Mouse (Mus musculus) left cerebral cortex, adult 11 months (tissue): ENCODE data around the gene Cela3a.
A peak's percentile ranks its signal among the peaks of the same experiment; 100 is the strongest.
"Not testable (repeated sequence)": the region's sequence is repeated elsewhere in the genome, so short reads cannot be mapped to it uniquely, and the experiment has no call there.

ENCODE experiments used
- DNase-seq: peaks from one replicate; pipeline ENCODE4 v3.0.0; 2022; ENCODE audit warnings: low spot score

The Cela3a gene

DNA sequence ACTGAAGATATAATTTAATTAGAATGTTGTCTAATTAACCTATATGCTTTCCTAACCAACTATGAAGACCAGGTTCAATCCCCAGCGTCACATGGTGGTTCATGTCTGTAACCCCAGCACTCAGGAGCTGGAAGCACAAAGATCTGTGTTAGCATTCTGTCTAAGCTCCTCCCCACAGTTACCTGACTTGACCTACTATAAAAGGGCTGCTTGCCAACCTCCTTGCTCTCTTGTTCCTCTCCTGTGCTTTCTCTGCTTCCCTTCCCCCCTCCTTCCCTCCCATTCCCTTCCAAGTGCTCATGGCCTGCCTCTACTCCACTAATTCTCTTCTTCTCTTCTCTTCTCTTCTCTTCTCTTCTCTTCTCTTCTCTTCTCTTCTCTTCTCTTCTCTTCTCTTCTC lies 5.3 kb upstream of the Cela3a start:
- no peak for DNase-seq

DNA sequence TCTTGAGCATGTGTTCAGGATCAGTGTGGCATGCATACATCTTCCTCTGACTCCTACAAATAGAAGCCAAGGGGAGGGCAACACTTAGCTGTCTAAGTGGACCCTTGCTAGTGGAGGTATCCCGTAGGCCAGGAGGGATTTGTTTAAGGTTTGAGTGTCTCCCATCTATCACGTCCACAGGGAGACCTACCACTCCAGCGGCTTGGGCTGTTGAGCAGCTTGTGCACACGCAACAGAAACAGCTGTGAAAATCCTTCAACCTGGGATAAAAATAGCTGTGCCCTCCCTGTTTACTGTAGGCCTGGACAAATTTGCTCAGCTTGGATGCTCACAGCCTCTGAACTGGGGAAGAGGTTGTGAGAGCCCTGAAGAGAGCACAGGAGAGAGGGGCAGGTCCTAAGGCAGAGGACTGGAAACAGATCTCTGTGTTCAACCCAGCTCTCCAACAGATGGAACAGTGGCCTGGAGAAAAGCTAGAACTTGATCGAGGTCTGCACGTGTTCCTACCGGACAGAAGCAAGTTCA lies 2.7 kb upstream of the Cela3a start:
- not testable (repeated sequence) for DNase-seq

DNA sequence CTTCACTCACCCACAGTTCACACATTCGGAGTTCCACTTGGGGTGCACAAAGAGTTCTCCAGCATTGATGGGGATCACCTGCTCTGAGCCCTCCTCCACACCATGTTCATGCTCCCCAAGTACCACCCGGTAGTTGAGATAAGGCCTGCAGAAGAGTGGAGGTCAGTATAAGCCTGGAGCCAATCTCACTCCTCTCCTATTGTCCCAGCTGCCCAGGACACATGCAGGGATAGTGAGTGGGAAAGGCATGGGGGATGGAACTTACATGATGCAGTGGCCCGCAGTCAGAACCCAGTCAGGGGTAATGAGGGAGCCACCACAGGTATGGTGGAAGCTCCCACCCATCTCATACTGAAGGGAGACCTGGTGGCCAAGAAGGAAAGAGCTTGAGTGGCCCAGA lies 4.0 kb downstream of the Cela3a start:
- DNase-seq, result no peak

DNA sequence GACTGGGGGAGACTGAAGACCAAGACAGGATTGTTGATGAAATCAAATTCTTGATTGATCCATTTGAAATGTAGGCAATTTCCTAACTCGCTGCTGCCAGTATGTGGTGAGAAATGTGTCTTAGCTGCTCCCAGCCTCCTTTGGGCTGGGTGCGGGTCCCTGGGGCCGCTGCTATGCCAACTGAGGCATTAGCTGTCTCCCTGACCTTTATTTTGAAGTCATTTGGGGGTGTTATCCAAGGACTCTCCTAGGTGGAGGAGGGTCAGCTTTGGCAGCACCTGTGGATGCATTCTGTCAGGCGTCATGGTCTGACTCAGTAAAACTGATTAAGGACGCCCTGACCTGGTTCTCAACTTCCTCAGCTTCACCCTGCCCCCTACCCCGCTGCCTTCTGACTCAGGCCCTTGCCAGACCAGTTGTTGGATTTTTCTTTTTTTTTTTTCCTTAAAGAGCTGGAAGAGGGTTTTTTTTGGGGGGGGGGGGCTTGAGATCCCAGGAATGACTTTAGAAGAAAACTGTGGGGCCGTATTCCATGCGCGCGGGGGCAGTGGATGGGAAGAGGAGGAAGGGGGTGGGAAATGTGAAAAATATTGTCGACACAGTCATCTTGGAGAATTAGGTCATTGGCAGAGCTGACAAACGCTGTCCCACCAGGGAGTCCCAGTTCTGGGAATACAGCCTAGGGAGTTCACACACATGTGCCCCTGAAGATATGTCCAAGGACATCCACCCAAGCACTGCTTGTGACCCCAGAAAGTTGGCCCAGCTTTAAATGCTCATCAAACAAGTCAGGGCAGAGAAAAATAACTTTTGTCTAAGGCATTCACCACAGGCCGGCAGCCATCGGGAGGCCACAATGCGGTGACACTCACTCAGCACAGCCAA lies 12.7 kb downstream of the Cela3a start:
- no peak for DNase-seq

DNA sequence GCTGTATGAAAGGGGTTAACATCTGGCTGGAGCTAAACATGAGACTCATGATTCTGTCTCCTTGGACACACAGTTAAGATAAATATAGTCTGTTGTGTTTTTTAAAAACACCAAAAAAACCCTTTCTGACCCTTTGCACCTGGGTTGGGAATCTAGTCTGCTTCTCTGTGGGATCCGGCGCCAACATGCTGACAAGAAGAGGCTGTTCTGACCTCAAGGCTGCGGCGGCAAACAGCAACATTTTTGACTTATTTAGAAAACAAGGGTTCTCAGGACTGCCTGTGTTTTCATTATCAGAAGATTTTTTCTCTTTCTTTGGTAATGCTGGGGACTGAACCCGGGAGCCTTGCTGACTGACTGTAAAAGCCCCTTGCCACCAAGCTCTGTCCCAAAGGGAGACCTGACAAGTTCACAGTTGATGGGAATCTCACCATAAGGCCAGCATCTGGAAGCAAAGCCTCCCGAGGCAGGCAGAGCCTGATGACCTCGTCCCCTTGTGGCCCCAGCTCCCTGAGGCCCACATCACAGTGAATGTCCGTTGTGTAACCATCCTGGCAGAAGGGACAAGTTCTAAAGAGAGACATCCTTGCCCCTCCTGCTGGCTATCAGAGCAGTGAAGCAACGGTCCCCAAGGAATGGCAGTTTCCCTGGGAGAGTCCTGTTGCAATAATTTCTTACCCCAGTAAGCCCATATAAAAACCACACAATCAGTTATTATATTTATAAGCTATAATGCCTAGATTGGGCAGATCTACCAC lies 16.0 kb downstream of the Cela3a start:
- no peak for DNase-seq

DNA sequence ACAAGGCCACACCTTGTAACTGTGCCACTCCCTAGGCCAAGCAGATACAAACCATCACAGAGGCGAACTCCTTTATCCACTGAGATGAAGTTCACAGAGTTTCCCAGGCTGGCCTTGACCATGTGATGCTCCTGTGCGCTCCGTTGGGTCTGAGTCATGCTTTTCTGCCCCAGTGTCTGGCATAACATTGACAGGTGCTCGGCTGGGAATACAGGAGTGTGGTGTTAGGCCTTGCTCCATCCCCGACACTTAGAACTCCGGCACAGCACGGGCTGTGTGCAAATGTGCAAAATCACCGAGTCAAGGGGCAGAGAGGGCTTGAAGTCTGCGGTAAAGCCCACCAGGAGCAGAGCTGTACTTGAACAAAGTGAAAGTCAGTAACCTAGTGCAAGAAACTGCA lies 16.7 kb downstream of the Cela3a start:
- no peak for DNase-seq

DNA sequence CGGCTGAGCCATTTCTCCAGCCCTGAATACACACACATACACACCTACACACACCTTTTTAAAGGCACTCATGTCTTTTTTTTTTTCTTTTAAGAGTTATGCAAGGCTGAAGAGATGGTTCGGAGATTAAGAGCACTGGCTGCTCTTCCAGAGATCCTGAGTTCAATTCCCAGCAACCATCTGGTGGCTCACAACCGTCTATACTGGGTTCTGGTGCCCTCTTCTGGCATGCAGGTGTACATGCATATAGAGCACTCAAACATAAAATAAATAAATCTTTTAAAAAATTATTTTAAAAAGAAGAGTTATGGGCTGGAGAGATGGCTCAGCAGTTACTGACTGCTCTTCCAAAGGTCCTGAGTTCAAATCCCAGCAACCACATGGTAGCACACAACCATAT lies 18.3 kb downstream of the Cela3a start:
- no peak for DNase-seq

DNA sequence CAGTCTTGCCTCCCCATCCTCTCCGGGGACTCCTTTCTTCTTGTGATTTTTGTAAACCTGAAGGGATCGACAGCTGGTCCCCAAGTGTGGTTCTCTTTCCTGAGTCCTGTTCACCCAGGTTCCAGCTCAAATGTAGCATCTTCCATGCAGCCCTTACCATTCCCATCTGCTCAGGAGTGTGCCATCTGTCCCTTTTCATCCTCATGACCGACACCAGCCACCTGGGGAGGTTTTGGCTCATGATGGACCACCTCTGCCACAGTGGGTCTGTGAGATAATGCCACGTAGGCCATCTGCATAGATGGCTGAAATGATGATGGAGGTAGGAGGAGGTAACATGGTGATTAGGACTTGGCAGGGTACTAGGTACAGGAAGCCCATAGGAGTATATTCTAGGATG lies 19.4 kb downstream of the Cela3a start:
- DNase-seq, result no peak

DNA sequence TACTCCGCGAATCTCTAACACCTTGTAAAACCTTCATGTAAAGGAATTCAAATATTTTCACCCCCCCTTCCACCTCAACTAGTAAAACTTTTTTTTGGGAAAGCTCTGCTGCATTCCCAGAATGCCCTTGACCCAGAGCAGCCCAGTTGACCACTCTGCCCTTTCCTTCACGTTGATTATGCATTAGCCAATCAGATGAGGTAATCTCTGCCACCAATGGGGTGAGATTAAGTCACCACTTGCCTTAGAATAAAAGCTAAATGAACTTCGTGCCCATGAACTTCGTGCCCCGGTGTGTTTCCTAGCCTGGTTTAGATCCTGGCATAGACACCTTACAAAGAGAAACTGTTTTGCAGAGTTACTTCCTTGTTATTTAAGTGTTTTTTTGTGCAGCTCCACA lies 20.6 kb downstream of the Cela3a start:
- DNase-seq, result no peak

DNA sequence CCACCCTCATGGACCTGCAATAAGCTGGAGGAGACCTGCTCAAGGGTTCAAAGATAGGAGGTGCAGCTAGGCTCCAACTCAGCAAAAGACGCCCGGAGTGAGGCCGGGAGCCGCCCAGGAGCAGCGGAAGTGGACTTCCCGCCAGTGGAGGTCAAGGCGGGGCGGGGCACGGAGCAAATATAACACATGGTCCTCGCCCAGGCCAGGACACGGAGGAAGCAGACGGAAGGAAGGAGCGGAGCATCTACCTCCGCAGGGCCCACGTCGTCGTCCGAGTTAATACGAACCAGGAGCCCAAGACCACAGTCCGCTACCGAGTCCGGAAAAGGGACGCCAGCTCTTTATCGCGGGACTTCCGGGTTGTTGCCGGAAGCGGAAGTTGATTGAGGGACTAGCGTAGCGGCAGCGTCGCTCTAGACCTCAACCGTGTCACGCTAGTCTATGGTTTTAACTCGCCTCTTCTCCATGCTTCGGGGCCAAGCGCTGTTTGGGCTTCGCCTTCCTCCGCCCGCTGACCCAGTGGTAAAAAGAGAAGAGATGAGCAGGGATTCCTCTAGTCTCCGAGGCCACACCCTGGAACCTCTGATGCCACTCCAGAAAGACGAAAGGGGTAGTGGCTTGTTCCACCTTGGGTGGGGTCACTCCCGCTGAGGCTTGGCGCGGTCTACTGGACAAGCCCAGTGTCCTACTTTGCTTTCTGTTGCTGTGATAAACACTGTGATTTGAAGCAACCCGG lies 21.4 kb downstream of the Cela3a start:
- DNase-seq, result peak; percentile 73

DNA sequence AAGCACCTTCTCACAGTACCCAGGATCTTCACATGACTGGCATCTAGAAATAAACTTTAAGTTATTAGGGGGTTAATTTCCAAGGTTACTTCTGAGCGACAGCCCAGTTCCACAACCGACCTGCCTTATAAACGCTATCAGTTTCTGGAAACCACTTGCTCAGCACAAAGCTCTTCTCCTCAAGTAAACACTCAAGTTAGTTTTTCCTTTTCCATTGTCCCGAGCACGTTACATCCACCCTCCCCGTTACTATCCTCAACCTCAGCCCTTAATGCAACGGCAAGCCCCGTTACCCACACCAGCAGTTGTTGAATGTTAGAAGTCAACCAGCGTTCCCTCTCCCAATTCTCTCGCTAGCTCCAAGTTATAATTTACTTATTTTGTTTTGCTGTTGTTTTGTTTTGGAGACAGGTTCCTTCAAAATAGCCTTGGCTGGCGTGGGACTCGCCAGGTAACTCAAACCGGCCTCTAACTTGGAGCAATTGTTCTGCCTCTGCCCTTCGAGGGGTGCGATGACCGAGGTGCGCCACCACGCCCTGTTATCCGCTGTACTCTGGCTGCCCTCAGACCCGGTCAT lies 22.0 kb downstream of the Cela3a start:
- no peak for DNase-seq

DNA sequence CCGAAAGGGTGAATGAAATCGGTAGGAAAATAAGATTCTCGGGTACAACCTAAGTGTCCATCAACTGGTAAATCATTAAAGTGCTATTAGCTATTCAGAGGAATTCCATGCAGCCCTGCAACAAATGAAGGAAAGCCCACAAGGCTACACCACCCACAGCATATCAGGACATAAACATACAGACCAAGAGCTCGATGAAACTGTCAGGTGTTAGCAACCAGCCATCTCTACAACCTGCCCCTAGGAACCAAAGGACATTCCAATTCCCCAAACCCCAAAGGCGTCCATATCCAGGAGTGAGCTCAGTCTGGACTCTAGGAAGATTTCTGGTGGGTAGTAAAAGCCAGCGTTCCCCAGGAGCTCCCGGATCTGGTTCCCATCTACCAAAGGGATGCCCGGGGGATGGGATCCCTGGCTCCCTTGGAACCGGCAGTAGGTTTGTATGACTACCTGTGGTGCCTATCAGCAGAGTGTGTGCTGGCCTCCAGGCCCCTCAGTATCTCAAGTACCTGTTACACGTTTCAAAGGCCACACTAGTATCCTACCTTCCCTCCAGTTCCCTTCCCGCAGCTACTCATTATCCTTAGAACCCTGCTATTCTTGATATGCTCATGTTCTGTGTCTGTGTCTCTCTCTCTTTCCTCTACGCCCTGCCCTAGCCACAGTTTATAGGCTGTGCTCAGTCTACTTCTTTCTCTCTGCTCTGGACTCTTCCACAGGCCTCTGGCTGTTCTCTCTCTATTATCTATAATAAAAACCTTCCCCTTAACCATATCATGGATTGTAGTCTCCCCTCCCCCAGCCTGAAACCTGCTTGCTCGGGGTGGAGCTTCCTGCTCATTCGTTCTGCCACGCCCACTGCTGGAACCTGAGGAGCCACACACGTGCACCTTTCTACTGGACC lies 28.6 kb downstream of the Cela3a start:
- DNase-seq, result no peak

DNA sequence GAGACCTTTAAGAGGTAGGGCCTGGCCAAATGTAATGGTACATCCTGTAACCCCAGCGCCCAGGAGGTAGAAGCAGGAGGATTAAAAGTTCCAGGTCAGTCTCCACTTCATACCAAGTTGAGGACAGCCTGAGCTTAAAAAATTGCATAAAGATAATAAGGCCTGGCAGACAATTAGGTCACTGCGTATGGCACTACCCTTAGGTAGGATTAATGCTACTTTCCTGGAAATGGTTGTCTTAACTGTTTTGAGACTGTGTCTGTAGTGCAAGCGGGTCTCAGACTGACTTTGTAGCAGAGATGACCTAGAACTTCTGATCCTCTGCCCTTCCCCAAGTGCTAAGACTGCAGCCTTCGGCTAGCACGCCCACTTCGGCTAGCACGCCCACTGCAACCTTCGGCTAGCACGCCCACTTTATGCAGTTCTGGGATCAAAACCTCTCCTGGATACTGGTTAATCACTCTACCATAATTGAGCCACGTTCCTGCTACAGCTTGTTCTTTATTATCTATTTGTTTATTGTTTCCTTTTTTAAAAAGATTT lies 29.8 kb downstream of the Cela3a start:
- DNase-seq, result no peak

DNA sequence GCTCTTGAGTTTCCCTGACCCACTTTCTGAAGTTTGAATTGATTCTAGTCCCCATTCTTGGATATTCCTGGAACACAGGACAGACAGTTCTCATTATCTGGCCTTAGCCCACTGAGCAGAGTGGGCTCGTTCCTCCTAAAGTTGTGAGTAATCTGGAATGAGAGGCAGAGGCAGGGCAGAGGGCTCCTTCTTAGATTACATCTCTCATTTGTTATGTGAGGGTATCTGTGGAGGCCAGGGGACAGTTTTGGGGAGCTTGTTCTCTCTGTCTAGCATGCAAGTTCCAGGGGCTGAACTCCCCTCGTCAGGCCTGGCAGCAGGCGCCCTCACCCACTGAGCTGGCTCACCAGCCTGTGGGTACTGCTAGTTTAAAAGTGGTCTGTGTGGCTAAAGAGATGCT lies 30.5 kb downstream of the Cela3a start:
- DNase-seq, result no peak

DNA sequence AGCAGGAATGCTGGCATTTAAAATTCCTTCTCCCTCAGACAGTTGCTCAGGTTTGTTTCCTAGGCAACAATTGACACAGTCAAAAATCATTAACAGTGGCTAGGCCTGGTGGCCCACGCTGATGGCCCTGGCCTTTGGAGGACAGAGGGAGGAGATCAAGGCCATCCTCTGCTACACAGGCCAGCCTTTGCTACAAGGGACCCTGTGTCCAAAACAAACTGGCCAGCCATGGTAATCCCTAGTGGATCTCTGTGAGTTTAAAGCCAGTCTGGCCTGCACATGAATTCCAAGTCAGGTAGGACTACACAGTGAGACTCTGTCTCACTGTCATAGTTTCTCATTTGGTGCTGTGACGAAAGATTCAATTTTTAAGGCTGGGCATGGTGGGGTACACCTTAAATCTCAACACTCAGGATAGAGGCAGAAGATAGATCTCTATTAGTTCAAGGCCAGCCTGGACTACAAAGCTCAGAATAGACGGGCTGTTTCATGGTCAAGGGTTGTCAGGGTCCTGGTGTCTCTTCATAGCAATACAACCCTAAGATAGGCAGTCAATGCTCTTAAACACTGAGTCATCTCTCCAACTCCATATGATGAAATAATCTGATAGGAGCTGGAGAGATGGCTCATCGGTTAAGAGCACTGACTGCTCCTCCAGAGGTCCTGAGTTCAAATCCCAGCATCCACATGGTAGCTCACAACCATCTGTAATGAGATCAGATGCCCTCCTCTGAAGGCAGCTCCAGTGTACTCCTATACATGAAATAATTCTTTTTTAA lies 31.9 kb downstream of the Cela3a start:
- DNase-seq, result no peak

DNA sequence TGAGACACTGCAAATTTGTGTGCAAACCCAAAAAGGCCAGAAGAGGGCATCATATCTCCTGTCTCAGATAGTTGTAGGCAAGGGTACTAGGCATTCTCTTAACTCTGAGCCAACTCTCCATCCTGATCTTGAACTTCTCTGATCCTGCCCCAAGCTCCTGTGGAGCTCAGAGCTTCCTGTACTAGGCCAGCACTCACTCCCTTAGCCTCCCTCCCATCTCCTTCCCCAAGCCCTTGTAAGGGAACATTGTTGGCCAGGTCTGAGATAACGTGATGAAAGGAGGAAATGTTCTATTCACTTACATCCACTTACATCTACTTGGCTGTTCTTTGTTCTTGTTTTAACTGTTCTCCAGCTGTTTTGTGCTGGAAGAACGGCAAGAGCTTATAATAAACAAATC lies 32.8 kb downstream of the Cela3a start:
- no peak for DNase-seq

DNA sequence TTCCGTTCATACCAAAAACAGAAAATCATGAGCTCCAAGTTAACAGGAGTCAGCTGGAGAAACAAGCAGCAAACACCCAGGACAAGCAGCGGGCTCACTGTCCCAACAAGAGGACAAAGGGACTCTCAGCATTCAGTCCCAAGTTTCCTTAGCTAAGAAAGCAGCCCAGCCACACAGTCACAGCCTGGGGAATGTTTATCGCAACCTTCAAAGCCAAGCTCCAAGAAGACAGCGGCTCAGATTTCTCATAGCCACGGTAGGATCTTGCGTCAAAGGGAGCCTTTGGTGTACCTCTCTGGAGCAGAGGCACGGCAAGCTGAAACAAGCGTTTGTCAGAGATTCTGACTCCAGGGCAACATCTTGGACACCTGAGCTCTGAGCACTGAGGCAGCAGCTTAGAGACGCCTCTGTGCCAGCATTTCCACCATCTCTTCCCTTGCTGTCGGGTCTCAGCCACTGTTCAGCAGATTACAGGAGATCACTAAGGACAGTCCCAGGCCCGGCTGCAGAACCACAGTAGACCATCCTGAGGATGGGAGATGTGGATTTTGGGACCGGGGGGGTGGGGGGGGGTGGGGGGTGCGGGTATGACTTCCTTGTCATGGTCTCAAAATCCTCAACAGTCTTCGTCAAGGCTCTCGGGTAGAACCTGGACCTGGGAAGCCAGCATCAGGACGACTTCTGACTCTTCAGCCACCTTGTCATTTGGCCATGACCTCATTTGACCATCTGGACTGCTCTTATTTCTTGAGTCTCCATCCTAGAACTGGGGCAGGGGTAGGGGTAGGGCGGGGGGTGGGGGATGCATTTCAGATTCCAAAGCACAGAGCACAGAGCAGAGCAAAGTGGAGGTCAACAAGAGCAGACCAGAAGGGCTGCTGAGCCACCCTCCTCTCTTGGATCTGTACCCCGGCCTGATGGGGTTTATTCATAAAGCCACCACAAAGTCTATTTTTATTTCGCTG lies 34.0 kb downstream of the Cela3a start:
- DNase-seq, result no peak

DNA sequence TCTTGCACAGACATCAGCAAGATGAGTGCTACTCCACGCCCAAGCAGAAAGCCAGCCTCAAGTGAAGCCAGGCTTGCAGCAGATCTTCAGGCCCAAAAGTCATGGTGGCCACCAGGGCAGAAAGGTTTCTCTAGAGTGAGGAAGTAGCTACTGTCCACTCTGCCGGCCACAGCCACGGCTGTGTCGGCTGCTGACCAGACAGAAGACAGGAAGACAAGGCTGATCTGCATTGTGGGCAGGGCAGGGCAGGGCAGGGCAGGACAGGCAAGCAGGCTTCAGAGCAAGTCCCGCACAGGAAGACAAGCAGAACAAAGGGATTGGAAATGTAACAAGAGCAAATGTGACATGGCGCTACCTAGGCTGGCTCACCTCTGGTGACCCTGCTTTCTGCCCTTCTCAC lies 35.9 kb downstream of the Cela3a start:
- no peak for DNase-seq
